Mouse (Mus musculus) MEL (cell line): ENCODE data around the gene Gm15737.

Experiments used
- CTCF ChIP-seq, 3 experiments: IDR thresholded peaks in 2 of 3; conservative IDR thresholded peaks in 1 of 3; 2 replicates each; pipeline ENCODE4 v1.5.1; 2011 to 2012; ENCODE audit warnings: low read length in 3 of 3, low read depth in 2 of 3, mild to moderate bottlenecking in 2 of 3, improper control_type of control experiment in 1 of 3, inconsistent platforms in 1 of 3, mixed read lengths in 1 of 3, moderate library complexity in 1 of 3; ENCODE audit not compliant: control insufficient read depth in 1 of 3, insufficient read depth in 1 of 3, poor library complexity in 1 of 3, severe bottlenecking in 1 of 3
- E2F4 ChIP-seq: IDR thresholded peaks from 2 replicates; pipeline ENCODE4 v1.6.1; 2011; ENCODE audit warnings: low read depth, low read length, improper control_type of control experiment, borderline replicate concordance
- GATA1 ChIP-seq: IDR thresholded peaks from 2 replicates; pipeline ENCODE4 v1.6.1; 2011; ENCODE audit warnings: low read depth, low read length, improper control_type of control experiment
- MXI1 ChIP-seq: IDR thresholded peaks from 2 replicates; pipeline ENCODE4 v1.6.1; 2011; ENCODE audit warnings: mild to moderate bottlenecking, low read depth, low read length, improper control_type of control experiment
- POLR2AphosphoS2 ChIP-seq: IDR thresholded peaks from 2 replicates; pipeline ENCODE4 v1.6.1; 2011; ENCODE audit warnings: low read length, improper control_type of control experiment
- RCOR1 ChIP-seq: IDR thresholded peaks from 2 replicates; pipeline ENCODE4 v1.6.1; 2012; ENCODE audit warnings: low read depth, mild to moderate bottlenecking, inconsistent platforms, low read length, improper control_type of control experiment
- USF2 ChIP-seq, 2 experiments: IDR thresholded peaks; 2 replicates each; pipeline ENCODE4 v1.6.1; 2011 to 2012; ENCODE audit warnings: improper control_type of control experiment in 2 of 2, low read length in 2 of 2, borderline replicate concordance in 1 of 2, inconsistent platforms in 1 of 2, low read depth in 1 of 2, mild to moderate bottlenecking in 1 of 2; ENCODE audit not compliant: insufficient read depth in 1 of 2
- ZNF384 ChIP-seq: IDR thresholded peaks from 2 replicates; pipeline ENCODE4 v1.6.1; 2012; ENCODE audit warnings: low read depth, mild to moderate bottlenecking, inconsistent platforms, low read length, improper control_type of control experiment

DNA sequence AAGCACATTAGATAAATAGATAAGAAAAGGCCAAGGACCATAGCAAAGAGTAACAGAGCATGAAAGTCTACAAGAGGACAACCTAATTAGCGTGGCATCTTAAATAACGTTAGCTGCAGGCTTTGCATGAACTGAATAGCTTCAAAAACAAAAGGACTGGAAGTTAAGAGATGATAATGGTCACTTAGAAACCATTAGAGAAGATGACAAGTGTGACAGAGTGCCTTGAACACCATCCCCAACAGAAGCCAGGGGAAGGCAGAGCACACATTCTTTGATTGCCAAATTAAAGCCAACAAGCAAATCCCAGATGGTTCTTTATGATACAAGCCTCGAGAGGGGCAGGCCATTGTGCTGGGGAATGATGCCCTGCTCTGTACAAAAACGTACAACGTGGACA lies 47.6 kb upstream of the Gm15737 start:
- TF ChIP-seq USF2 (IDR thresholded peaks at IDR 0.05; ENCODE audit: borderline replicate concordance in 1 of 2, insufficient read depth in 1 of 2, low read depth in 1 of 2, low read length in 2 of 2), result no peak
- no peak for TF ChIP-seq GATA1
- no peak for TF ChIP-seq POLR2AphosphoS2
- TF ChIP-seq E2F4, result no peak
- TF ChIP-seq CTCF (IDR thresholded peaks at IDR 0.05 in 2 of 3, conservative IDR thresholded peaks at IDR 0.05 in 1 of 3; ENCODE audit: control insufficient read depth in 1 of 3, insufficient read depth in 1 of 3, low read depth in 2 of 3, low read length in 3 of 3, poor library complexity in 1 of 3, severe bottlenecking in 1 of 3), result no peak
- no peak for TF ChIP-seq ZNF384
- no peak for TF ChIP-seq RCOR1
- no peak for TF ChIP-seq MXI1
